Mouse (Mus musculus) right cerebral cortex, postnatal 36 days (tissue): ENCODE results near the gene Tmcc3.

ENCODE experiments used
- DNase-seq, 2 experiments: peaks; one replicate each; pipeline ENCODE4 v3.0.0; 2022; ENCODE audit warnings: low spot score in 2 of 2, mixed read lengths in 1 of 2

Gene Tmcc3

GRCm38 (mm10) chr10:94630771-94631280, 319.1 kb downstream of the Tmcc3 start:
- DNase-seq: no peak

- DNase-seq: no peak
Measured at GRCm38 (mm10) chr10:94631541-94632113, 319.9 kb downstream of the Tmcc3 start.

GRCm38 (mm10) chr10:94632245-94632644, 320.5 kb downstream of the Tmcc3 start:
- no peak for DNase-seq

- DNase-seq: no peak
Measured at GRCm38 (mm10) chr10:94638599-94638998, 326.9 kb downstream of the Tmcc3 start.

GRCm38 (mm10) chr10:94639281-94639680, 327.5 kb downstream of the Tmcc3 start:
- no peak for DNase-seq

GRCm38 (mm10) chr10:94640067-94640466, 328.3 kb downstream of the Tmcc3 start:
- DNase-seq: no peak
